Mouse (Mus musculus): ENCODE measurements around the gene Gm10153.
"Not testable (repeated sequence)": the region's sequence is repeated elsewhere in the genome, so short reads cannot be mapped to it uniquely, and the experiment has no call there.

Gene Gm10153

GRCm38 (mm10) chr7:142143506-142144010, 46.6 kb downstream of the Gm10153 start:
- DNase-seq (ENCODE audit: low read depth): not testable (repeated sequence)

- DNase-seq (ENCODE audit: low read depth): no peak
Measured at GRCm38 (mm10) chr7:142140696-142141095, 49.5 kb downstream of the Gm10153 start.
